Mouse (Mus musculus) G1E (cell line): ENCODE measurements at regions not wholly inside any gene's neighbourhood (a gene's known extent, or its start where the extent isn't known, plus 50 kb on each side); places are given as distances from the start of the nearest gene placed in this dataset.

Source experiments
- CTCF ChIP-seq: IDR thresholded peaks from 2 replicates; pipeline ENCODE4 v1.5.1; 2012; ENCODE audit warnings: low read depth, low read length, inconsistent platforms, mixed read lengths
- POLR2AphosphoS5 ChIP-seq: IDR thresholded peaks from 2 replicates; pipeline ENCODE4 v1.6.1; 2012; ENCODE audit warnings: low read depth, low read length, inconsistent platforms; ENCODE audit not compliant: insufficient replicate concordance
- TAL1 ChIP-seq: conservative IDR thresholded peaks from 2 replicates; pipeline ENCODE4 v1.6.1; 2012; ENCODE audit warnings: low read depth, low read length, inconsistent platforms, mixed read lengths

DNA sequence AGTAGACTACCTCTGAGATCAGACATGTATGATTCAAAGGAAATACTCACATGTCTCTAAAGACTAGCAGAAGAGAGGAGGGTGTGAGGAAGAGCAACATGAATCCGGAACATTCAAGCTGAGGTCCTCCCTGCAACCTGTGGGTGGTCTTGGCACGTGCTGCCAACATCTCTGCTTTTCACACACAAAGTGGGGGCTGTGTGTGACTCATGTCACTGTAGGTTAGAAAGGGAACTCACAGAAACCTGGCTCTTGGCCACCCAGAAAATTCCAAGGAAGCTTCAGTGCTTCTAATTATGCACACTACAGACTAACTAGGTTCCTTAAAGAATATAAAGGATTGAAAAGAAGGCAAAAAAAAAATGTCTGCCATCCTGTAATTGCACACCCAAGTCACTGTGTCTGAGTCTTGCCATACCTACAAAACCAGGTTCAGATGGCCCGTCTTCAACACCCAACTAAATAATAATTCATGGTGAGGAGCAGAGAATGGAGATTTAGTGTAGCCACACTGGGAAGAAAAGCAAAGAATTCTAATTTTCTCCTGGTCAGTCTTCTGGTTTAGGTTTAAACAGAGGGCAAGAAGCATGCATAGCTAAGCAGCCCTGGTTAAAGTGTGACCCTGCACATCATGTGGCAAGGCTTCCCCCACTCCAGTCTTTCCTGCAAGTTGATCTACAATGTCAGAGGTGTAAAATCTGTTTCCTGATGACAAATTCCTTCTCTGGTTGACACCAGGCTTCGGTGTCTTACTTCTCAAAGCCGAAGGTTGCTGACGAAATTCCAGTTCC is 673.8 kb upstream of the Arpp21 start:
- TF ChIP-seq CTCF, result no peak
- TF ChIP-seq TAL1, result no peak
- no peak for TF ChIP-seq POLR2AphosphoS5
